Mouse (Mus musculus) common myeloid progenitor, adult 5-6 weeks (primary cell): ENCODE results near the gene Mbd6. TPM values are rescaled to one million over a fixed set of nuclear protein-coding genes. Genes with fewer than 3 reads are reported as not detected.

ENCODE experiments used
- ATAC-seq: replicated peaks from 2 replicates; pipeline ENCODE4 v1.8.0; 2016; ENCODE audit warnings: low read depth, mild to moderate bottlenecking, moderate TSS enrichment, inconsistent platforms; ENCODE audit not compliant: poor library complexity, severe bottlenecking
- total RNA-seq: library from RNA; stranded (forward); fragments of 200-1000, 187-1606 nt; gene quantifications from 2 replicates; pipeline ENCODE4 v1.2.3, GENCODE M21; 2017

The Mbd6 gene
- 5.2 and 8.7 TPM in 2 replicates for total RNA-seq

DNA sequence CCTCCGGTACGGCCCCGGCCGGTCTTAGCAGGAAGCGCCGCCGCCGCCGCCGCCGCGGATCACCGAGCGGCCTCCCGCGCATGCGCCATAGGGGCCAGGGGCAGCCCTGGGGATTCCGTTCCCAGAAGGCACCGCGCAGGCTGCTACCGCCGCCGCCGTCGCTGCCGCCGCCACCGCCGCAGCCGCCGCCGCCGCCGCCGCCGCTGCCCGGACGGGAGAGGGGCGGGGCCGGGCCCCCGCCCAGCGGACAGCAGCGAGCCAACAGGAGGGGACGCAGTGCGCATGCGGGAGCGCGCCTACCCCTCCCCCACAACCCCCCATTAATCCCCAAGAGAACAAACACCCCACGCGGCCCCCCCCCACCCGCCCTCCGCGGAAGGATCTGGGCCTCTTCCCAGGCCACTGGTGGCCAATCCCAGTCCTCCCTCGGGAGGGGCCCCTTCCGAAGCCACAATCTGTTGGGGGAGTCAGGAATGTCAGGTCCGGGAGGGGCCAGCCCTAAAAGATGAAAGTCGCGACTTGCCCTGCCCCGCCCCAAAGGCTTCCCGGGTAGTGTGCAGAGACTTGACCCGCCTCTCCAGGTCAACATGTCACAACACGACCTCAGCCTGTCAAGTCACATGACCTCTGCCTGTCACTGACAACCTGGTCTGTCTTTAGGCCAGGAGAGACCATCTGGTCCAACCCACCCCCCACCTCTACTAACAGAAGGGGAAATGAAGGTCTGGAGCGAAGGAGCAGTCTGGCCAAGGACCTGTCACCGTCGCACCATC, at the start of gene Mbd6:
Gene Mbd6 (minus strand): TSS at position 219 of the 773 bp plus-strand sequence.
- ATAC-seq: peak; percentile 36

DNA sequence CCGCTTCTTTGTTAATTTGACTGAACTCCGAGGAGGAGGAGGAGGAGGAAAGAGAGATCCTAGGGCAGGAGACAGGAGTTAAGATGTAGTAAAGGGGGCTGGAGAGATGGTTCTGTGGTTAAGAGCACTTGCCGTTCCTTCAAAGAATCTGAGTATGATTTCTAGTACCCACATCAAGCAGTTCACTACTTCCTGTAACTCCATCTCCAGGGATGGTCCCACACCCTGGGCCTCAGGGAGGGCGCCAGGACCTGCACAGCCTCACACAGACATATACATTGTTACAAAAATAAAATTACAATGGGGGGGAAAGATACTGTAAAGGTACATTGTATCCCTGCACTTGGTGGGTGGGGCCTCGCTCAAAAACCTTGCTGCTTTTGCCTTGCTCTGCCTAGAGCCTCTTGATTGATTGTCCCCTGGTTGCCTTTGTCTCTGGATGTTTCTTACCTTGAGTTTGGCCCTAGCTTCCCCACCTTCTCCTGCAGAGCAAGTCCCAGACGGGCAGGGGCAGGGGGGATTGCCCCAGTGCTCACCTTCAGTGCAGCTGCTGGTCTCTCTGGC, 48.8 kb upstream of the Mbd6 start:
- ATAC-seq: no peak

DNA sequence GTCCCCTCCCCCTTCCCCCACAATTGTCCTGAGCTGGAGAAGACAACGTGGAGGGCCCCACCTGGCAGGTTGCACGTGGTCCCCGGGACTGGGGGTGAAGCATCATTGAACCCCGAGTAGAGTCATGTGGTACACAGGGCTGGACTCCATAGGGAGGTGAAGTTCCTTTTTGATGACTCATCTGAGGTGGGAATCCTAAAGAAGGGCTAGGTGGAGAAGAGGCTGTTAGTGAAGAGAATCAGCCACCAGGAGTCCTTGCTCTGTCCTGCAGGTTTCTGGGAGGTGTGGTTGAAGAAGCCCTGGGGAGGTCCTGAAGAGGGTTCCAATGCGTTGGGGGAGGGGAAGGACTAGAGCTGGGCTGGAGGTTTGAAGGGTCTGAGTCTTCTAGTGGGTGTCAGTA, 48.1 kb upstream of the Mbd6 start:
- ATAC-seq: no peak

DNA sequence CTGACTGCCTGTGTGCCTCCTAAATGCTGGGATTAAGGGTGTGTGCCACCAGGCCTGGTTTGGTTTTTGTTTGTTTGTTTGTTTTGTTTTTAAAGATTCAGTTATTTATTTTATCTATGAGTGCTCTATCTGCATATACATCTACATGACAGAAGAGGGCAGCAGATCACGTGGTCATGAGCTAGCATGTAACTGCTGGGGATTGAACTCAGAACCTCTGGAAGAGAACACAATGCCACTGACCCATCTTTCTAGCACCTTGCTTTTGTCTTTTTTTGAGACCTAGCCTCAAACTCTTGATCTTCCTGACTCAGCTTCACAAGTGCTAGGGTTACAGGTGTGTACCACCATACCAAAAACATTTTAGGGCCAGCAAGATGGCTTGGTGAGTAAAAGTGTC, 46.5 kb upstream of the Mbd6 start:
- ATAC-seq: no peak

DNA sequence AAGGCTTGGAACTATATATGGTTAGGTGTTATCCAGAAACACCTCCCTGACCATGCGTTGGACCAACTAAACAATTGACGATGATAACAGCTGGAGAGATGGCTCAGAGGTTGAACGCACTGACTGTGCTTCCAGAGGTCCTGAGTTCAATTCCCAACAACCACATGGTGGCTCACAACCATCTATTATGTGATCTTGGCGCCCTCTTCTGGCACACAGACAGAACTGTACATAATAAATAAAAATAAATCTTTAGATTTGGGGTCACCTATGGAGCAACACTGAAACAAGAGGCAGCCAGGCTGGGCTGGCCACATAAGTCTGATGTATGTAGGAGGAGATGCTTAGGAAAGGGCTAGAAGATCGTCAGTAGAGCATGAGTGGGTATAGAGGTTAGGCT, 44.3 kb upstream of the Mbd6 start:
- peak; percentile 26; the same call in 1 of the 2 replicates for ATAC-seq

DNA sequence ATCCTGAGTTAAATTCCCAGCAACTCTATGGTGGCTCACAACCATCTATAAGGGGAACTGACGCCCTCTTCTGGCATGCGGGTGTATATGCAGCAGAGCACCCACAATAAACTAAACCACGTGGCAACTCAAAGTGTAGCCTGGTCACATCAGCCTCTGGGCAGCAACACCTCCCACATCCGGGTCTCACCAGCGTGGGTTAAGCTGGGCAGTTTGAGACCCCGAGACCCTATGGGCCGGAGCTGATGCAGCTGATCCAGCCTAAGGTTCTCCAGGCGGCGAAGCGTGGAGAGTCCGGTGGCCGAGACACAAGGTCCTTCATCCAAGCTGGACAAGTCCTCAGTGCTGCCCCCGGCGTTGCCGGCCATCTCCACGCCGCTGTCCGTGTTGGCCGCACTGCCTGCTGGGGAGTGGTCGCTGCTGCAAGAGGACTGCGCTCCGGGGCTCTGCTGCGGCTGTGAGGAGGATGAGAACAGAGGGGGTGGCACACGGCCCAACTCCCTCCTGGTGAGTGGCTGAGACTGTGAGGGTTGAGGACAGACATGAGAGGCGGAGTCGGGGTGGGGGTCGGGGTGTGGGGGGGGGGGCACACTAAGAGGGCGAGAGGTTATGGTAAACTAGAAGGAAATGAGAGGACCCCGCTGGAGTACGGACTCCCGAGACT, 43.5 kb upstream of the Mbd6 start:
- no peak for ATAC-seq

DNA sequence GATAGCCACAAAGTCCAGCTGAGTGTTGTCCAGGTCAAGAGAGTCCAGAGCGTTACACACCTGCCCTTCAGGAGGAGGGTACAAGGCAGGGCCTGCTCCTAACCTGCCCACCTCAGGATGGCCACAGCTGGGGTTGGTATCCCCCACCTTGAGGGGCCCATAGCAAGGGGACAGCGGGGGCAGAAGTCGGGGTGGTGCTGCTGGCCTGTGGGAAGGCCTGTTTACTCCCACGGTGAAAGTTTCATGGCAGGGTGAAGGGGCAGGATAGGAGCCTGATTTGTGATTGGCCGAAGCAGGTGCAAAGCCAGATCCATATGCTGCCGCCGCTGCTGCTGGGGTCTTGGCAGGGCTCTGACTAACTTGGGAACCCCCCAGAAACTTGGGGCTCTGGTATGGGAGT, 41.4 kb upstream of the Mbd6 start:
- no peak for ATAC-seq

DNA sequence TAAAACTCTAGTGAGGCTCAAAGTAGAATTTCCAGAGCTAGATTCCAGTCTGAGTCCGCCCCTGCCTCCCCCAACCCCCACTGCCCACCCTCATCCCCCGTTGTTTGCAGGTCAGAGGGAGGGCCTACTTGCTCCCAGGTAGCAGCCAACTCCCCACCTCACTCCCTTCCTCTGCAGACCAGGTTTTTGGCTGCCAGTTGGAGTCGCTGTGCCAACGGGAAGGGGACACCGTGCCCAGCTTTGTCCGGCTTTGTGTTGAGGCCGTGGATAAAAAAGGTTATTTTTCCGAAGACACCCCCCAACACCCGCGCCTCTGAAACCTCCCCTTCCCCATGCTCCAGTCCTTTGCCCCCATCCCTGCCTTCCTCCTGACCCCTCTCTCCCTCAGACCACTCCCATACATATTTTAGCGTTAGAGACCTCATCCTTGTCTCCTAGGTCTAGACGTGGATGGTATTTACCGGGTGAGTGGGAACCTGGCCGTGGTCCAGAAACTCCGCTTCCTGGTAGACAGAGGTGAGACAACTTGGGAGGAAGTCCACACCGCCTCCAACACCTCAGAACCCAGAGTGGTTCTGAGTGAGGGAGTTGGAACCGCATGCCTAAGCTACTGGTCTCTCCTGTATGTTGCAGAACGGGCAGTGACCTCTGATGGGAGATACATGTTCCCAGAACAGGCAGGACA, 38.8 kb upstream of the Mbd6 start:
- ATAC-seq: no peak

DNA sequence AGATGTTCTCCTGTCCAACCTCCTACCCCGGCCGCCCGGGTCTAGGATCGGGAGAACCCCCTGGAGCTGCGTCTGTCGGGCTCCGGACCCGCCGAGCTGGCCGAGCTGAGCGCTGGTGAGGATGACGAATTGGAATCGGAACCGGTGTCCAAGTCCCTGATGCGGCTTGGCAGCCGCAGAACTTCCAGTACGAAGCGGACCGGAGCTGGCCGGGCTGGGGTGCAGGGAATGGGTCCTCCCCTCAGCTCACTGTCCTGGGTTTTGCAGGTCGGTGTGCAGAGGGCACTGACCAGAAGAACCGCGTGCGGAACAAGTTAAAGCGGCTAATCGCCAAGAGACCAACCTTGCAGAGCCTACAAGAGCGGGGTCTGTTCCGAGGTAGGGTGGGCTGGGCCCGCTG, 38.0 kb upstream of the Mbd6 start:
- ATAC-seq: no peak

DNA sequence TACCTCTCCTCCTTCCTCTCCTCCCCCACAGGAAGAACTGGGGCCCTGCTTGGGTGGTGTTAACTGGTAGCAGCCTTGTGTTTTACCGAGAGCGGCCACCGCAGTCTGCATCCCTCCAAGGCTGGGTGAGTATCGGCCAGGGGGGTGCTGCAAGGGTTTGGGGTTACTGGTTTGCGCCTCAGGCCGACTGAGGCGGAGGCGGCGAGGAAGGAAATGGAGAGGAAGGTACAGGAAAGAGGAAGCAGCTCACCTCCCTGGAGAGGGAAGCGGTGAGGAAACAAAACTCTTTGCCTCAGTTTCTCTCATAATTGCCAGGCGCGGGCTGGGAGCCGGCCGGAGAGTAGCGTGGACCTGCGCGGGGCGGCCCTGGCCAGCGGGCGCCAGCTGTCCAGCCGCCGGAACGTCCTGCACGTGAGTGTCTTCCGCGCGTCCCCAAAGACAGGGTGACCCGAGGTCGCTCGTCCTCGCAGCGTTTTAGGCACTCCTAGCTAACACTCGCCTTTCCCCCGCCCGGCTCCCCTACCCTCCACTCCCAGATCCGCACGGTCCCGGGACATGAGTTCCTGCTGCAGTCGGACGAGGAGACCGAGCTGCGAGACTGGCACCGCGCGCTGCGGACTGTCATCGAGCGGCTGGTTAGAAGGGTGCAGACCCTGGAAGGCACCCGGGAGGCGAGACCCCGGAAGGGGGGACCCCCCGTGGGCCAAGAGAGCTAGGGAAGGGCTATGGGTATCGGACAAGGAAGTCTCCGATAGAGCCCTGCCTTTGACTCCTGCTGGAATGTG, 37.4 kb upstream of the Mbd6 start:
- peak; percentile 10; the same call in 1 of the 2 replicates for ATAC-seq

DNA sequence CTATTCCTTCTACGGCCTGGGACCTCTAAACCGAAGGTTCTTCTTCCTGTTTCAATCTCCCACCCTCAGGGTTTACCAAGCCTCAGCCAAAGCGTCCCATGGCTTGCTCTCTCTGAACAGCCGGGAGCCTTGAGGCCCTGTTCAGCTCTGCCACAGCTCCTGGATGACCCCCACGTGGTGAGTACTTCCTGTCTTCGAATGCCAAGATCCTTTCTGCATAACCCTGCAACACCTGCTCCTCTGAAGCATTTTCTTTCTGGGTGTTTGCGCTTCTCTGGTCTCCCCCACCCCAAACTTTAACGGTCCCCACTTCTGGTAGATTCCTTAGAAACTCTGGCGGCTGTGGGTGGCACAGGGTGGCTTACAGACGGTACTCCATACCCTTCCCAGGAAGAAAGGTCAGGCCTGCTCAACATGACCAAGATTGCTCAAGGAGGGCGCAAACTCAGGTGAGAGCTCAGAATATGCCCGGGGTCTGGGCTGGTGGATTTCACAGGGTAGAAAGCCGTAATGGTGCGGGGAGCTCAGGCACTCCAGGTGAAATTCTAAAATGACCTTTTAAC, 36.7 kb upstream of the Mbd6 start:
- ATAC-seq: no peak

DNA sequence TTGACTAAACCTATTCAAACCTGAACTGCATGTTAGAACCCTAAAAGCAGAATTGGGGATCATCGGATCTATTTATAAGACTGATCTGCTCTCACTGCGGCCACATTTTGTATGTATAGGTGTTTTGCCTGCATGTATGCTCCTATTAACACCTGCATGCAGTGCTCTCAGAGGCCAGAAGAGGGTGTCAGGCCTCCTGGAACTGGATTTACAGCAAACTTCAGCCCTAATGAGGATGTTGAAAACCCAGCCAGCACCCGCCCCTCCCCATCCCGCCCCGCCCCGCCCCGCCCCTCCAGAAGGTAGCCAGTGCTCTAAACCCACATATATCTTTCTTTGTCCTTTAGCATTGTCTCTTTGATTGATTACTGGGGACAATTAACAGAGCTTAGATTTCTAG, 35.7 kb upstream of the Mbd6 start:
- peak; percentile 69 for ATAC-seq

DNA sequence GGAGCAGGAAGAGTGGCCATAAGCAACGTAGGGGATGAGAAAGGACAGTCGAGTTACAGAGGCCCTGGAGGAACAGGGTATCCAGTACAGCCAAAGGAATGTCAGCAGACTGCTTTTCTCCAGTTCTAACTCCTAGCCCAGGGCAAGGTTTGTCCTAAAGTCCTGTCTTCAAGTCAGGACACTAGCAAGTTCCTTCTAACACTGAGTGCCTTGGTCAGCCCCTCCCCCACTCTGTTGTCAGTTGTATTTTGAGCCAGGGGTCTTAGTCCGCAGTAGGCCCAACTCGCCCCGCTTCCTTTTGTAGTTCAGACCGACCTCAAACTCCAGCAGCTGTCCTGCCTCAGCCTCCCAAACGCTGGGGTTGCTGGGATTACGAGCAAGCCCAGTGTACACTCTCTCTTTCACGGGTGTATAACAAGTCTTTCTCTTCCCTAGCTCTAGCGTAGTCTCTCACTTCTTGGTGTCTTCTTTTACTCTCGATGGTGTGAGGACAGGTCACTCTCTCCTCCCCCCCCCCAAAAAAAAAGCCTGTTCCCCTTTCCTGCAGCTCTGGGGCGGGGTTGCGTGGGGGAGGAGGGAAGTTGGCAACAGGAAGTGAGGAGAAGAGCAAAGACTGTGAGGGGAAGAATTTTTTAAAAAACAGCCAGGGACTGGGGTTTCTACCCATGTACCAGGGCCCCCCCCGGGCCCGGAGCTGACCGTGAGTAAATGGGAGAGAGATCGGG, 34.5 kb upstream of the Mbd6 start:
- peak; percentile 66 for ATAC-seq

DNA sequence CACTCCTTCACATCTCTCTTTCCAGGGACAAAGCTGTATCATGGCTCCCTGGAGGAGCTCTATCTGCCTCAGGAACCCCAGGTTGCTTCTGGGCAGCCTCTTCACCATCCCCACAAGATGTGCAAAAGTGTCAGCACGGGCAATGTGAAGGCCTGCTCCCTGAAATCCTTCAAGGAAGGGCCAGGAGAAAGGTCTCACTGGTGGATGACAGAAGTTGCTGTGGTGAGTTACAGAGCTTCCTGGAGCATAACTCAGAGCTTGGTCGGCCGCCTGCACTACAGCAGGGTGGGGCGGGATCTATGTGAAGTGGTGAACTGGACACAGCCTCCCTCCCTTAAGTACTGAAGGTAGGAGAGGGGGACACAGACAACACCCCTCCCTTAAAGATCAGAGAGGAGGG, 33.9 kb upstream of the Mbd6 start:
- no peak for ATAC-seq

DNA sequence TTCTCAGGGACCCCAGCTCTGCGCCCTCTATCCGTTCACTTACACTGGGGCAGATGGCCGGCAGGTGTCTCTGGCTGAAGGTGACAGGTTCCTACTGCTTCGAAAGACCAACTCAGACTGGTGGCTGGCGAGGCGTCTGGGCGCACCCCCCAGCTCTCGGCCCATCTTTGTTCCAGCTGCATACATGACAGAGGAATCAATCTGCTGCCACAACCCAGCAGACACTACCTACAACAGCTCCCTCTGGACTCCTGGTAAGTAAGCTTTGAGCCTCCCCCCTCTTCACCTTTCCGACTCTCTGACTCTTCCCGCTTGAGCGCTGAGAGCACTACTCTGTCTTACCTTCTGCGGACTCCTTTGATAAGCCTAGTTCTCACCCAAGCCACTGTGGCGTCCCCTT, 33.4 kb upstream of the Mbd6 start:
- ATAC-seq: no peak

DNA sequence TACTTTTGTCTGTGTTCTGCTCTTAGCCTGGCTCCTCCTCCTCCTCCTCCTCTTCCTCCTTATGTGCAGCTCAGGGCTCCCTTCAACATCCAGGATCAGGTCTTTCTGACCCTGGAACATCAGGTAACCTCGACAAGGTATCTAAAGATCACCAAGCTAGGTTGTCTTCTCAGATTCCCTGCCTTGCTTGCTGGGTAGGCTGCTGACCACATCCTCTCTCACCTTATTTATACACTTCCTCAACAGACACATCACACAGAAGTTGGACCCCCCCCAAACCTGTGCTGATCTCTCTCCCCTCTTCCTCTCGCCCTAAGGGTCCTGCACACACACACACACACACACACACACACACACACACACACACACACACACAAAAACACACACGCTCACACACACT, 32.8 kb upstream of the Mbd6 start, which contains the start of gene Arhgap9:
Gene Arhgap9 (plus strand): TSS at position 344 of the 400 bp plus-strand sequence.
- no peak for ATAC-seq

DNA sequence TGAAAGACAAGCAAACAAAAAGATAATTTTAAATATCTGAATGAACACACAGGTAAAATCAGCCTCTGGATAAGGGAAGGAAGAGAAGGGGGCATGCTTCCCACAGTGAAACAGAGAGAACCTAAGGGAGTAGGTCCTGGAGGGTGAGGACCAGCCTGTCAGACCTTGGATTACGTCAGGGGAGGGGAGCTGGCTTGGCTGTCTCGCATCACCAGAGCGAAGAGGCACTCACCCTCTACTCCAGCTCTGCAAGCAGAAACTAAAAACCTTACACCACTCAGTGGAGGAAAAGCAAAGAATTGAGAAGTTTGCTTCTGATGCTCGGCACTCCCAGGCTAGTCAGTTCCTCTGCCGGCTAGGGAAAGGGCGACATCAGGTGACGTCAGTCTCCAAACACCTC, 31.2 kb upstream of the Mbd6 start:
- ATAC-seq: no peak

DNA sequence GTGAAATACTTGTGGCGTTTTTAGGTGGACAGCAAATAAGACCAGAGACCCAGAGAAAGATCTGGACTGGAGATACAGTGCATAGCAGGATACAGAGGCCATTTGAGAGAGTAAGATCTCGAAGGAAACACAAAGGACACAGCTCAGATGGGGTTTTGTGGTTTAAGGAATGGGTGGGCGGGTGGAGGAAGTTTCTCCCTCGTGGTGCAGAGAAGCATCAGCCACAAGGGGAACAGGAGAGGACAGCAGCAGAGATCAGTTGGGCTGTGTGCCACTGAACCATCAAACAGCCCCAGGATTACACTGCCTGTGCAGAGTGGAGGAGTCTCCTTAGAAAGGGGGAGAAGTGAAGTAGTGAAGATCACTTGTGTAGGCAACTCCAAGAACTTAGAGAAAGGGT, 29.2 kb upstream of the Mbd6 start:
- peak; percentile 75 for ATAC-seq

DNA sequence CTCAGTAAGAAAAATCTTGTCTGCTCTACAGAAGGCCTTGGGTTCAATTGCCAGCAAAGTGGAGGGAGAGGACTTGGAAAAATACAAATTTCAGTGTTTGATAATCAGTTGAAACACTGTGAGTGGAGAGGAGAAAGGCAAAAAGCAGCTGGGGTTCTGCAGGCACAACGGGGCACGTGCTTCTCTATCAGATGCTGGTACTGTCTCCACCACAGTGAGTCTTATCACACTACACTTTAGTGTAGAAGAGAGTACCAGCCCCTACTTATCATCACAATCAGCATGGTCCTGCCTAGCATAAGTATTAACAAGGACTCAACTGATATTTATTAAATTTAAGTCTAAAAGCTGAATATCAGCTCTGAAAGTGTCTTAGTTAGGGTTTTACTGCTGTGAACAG, 28.5 kb upstream of the Mbd6 start:
- ATAC-seq: no peak
